Mouse (Mus musculus) heart, embryonic 11.5 days (tissue): Measurements from ENCODE around the gene Sstr4. TPM values are rescaled to one million over a fixed set of nuclear protein-coding genes. Genes with fewer than 3 reads are reported as not detected.

ENCODE experiments used
- ATAC-seq: fragments of 200-750 bp; cut with Nextera tagmentation; replicated peaks from 2 replicates; pipeline ENCODE4 v1.8.0; 2017; ENCODE audit warnings: moderate library complexity; ENCODE audit not compliant: insufficient number of reproducible peaks, low FRiP score, low TSS enrichment
- H3K27ac ChIP-seq: fragments of 300-500 bp; sonication (generic); 2 replicates; pipeline ENCODE4 v1.5.1; 2014; ENCODE audit warnings: mild to moderate bottlenecking, low read depth, low read length
- H3K27me3 ChIP-seq: fragments of 300-500 bp; sonication (generic); 2 replicates; pipeline ENCODE4 v1.6.1; 2014; ENCODE audit warnings: mild to moderate bottlenecking, low read length, mixed read lengths; ENCODE audit not compliant: control insufficient read depth, insufficient read depth
- H3K36me3 ChIP-seq: fragments of 300-500 bp; sonication (generic); 2 replicates; pipeline ENCODE4 v1.6.1; 2014; ENCODE audit warnings: mild to moderate bottlenecking, low read length, moderate library complexity, mixed read lengths; ENCODE audit not compliant: control insufficient read depth, insufficient read depth
- H3K4me1 ChIP-seq: fragments of 300-500 bp; sonication (generic); 2 replicates; pipeline ENCODE4 v1.6.1; 2014; ENCODE audit warnings: low read length; ENCODE audit not compliant: control insufficient read depth, insufficient read depth
- H3K4me2 ChIP-seq: fragments of 300-500 bp; sonication (generic); 2 replicates; pipeline ENCODE4 v1.6.1; 2014; ENCODE audit warnings: mild to moderate bottlenecking, moderate library complexity
- H3K4me3 ChIP-seq: fragments of 300-500 bp; sonication (generic); 2 replicates; pipeline ENCODE4 v1.5.1; 2014; ENCODE audit warnings: low read depth, low read length
- H3K9ac ChIP-seq: fragments of 300-500 bp; sonication (generic); 2 replicates; pipeline ENCODE4 v1.6.1; 2014; ENCODE audit warnings: mild to moderate bottlenecking, low read depth, low read length, moderate library complexity
- H3K9me3 ChIP-seq: fragments of 300-500 bp; sonication (generic); replicated peaks from 2 replicates; pipeline ENCODE4 v1.6.1; 2016; ENCODE audit warnings: low read length; ENCODE audit not compliant: control insufficient read depth
- WGBS: fragments of 180-500 bp; shearing (Covaris S2); extraction: QIAGEN DNeasy Blood & Tissue Kit; methylation state at CpG from one replicate; pipeline ENCODE4 v1.1.7; 2014; ENCODE audit not compliant: insufficient replicate concordance; 5-methylcytosine and 5-hydroxymethylcytosine counted together
- polyA plus RNA-seq: library from polyadenylated mRNA; unstranded; fragments of >200 nt; fragmentation: Nextera tagmentation; extraction: Ambion mirVana; gene quantifications from 2 replicates; pipeline ENCODE4 v1.2.1, GENCODE M21; 2014

Gene Sstr4
- polyA plus RNA-seq, 1 experiment from 2014 or later, result 1.7 TPM

- H3K27me3 ChIP-seq, result no peaks in the 10 kb centered on the region
- no peak overlapping the region for H3K4me3 ChIP-seq
- no peaks in the 10 kb centered on the region for H3K36me3 ChIP-seq
- no peaks in the 10 kb centered on the region for H3K9me3 ChIP-seq
- H3K27ac ChIP-seq, result no peak overlapping the region
- WGBS, result 81% methylated on average over 1 of the region's 1 CpGs
- no peak overlapping the region for H3K9ac ChIP-seq
- H3K4me2 ChIP-seq, result no peak overlapping the region
- 0 out of 2 replicates have a peak, but pooled peaks cover 4% of the 10 kb centered on the region for H3K4me1 ChIP-seq
- no peak for ATAC-seq
These were observed 50.5 kb downstream of the Sstr4 start for GRCm38 (mm10) chr2:148445616-148446015.

Other genes with a start within 250 kb of the Sstr4 start
- 18.5 and 19.2 TPM in 2 replicates for gene Thbd, start 12.8 kb downstream of the Sstr4 start, polyA plus RNA-seq
- 22.9 and 23.1 TPM in 2 replicates for gene Cd93, start 48.2 kb downstream of the Sstr4 start, polyA plus RNA-seq